Mouse (Mus musculus): ENCODE measurements around the gene Camta1.

Gene Camta1

DNA sequence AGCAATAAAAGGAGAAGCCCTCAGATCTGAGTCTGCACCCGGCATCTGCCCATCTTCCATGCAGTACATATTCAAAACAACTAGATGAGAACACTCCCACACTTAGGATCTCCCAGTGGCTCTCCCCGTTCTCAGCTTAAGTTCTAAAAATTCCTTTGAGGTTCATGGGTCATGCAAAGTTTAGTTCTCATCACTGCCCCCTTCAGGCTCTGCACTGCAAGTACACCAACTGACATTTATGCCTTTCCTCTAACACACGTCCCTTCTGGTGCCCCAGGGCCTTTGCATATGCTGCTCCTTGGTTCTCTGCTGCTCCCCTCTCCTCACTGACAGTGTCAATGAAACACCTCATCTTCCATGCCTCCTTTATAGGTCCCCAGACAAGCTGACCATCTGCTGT, 436.5 kb downstream of the Camta1 start:
- DNase-seq, result no peak

DNA sequence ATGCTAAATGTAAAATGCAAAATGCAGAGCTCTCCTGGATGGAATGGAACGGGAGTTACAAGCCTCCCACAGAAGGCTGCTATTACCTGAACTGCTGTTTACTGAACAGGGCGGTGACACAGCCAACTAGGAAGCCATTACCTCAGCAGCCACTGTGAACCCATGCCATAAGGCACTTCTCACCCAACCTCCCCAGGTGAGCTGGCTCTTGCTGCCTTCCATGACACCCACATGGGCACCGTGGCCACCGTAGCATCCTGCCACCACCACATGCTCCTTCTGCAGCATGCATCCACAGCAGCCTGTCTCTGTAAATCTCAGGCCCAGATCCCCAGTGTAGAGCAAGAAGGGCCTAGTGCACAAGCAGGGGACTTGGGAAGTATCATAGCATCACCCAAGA, 438.8 kb downstream of the Camta1 start:
- no peak for DNase-seq

DNA sequence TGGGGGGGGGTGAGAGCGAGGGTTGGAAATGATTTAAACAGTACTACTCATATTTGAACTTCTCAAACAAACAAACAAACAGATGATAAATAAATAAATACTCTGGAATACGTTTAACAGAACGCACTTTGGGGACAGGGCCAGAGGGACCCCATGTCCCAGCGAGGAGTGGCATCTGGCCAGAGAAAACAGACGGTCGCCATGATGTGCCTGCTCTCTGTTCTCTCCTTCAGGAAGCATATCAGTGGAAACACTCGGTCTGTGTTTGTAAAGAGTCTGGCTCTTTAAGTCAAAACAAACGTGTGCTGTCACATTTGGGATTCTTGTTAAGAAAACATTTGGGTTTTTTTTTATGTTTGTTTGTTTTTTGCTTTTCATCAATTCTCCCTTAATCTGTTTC, 439.3 kb downstream of the Camta1 start:
- DNase-seq, result no peak

DNA sequence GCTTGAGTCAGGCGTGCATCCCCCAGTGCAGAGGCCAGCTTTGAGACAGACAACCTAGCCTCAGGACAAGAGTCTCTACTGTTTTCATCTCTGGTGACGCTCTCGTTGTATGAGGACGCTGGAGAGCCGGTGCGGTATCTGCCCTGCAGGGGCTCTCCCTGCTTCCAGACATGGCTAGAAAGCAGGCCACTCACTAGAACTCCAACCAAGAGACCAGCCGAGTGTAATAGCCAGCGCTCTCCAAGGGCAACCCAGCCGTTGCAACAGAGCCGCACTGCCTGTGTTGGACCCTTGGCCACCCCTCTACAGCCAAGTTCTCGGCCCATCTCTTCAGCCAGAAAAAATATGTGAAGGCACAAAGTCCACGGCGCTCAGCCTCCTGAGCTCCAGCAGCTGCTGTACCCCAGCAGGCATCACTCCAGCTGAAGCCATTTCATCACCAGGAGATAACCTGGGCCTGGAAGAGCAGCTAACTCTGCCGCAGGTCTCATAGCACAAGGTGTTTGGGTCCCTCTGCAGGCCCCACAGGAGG, 443.3 kb downstream of the Camta1 start:
- DNase-seq, result no peak

DNA sequence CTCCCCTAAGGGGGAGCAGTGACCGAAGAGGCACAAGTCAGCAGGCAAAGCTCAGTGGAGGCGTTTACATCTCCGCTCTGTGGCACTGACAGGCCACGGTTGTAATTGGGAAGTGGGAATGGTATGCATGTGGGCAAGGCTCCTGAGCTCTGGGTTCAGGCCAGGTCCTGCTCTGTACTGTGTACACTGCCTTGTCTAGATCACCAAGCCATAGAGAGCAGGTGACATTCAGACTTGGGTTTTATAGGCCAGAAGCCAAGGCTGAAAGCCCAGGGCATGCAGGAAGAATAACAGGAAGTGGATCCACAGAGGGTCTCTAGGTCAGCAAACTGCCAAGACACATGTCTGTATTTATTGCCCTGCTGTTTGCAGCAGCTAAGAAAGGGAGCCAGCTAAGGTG, 445.9 kb downstream of the Camta1 start:
- DNase-seq, result no peak

DNA sequence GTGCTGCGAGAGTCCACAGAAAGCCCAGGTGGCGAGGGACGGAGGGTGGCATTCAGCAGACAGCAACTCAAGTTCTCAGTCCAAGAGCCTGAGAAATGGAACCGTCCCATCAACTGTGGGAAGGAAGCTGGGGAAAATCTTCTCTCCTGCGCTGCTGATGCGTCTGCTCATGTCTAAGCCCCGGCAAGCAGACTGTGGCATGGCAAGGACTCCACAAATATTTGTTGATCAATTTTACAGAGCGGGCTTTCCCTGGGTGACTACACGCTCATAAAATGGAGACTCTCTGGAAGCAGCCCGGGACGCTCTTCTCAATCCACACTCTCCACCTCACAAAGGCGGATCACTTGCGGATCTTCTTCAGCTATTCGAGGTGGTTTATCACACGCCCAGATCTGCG, 446.3 kb downstream of the Camta1 start:
- DNase-seq, result no peak

DNA sequence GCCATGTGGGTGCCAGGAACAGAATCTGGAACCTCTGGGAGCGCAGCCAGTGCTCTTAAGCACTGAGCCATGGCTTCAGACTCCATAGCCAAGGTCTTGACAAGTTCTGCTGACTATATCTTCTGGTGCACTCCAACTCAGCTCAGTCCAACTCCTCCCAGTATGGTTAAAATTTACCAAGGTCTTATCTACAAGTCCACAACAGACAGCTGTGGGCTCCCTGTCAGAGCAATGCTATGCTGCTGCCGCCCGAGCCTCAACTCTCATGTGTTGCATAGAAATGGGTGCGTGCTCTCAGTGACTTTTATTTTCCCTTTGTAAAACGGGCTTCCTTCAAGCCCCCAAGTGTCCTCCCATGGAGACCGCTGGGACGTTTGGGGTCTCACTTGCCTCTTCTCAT, 446.7 kb downstream of the Camta1 start:
- no peak for DNase-seq

DNA sequence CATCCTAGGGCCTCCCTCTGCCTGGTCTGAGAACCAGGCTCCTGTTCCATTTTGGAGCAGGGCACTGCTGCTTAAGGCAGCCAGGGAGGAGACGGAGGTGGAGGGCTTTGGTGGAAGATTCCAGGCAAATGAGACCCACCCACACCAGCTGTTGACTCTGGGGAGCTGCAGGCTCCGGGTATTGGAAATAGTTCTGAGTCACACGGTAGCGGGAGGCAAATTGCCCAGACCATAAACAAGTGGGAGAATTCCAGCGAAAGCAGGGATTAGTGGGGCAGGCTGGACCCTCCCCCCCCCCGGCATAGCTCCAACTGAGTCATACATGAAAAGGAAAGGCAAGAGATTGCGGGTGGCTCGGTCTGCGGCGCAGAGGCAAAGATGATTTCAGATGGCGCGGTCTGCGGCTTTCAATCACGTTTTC, 450.0 kb downstream of the Camta1 start:
- DNase-seq, result peak; percentile 39

DNA sequence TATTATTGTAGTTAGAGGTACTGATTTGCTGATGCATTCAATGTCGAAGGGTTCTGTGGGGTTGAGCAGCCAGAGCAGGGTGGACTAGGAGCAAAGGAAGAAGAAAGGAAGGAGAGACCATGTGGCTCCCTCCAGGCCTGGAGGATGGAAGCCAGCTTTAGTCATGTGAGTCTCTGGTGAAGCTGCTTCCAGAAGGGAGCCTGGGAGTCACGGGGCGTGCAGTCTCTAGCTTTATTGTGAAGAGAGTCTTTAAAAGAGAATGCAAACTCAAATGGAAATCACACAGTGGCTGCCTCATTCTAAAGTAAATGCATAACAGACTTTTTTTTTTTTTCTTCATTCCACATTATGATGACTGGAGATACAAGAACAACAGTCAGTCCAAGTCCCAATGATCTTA, 450.7 kb downstream of the Camta1 start:
- DNase-seq, result no peak

DNA sequence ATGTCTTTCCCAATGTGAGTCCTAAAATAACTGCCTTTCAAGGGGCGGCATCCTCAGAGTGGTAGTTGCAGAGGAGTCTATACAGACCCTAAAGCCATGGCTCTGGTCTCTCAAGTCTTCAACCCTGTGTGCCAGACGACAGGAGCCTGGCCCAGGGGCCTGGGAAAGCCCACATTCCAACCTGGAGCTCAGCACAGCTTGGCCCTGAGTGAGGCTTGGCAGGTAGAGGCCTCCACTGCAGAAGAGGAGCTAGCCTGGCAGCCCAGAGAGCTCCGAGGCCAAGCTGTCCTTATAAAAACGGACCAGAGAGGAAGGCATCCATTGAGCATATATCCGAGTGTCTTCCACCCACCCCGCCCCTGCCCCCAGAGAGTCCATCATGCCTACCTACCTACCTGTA, 452.4 kb downstream of the Camta1 start:
- no peak for DNase-seq

DNA sequence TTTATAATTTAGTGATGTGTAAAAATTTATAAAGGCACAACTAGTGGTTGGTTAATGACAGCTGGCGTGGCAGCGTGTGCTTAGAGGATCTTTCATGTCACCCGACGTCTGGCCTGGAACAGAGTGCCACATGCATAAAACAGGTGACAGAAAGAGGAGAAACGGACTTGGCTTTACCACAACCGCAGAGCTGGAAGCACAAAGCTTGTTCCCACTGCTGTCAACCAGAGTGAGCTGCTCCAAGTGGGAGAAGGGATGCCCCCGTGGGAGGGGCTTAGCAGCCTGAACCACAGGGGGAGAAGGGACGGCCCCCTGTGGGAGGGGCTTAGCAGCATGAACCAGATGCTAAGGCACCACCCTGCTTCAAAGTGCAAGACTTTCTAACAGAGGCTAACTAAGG, 452.9 kb downstream of the Camta1 start:
- DNase-seq, result peak; percentile 58

DNA sequence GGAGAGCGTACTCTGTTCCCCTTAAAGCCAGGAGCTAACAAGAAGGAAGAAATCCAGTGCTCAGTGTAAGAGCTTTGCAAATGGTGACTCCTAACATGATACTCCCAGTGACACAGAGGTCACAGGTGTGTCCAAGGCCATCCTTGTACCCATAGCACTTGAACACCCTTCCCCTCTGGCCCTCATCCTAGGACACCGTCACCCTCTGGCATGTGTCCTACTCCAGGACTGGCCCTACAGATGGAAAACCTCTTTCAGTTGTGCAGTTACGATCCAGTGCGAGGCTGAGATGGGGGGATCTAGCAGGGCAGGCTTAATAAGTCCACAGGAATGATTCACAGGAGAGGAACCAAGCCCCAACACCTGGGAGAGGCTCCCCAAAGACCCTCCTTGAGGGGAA, 453.4 kb downstream of the Camta1 start:
- DNase-seq, result no peak

DNA sequence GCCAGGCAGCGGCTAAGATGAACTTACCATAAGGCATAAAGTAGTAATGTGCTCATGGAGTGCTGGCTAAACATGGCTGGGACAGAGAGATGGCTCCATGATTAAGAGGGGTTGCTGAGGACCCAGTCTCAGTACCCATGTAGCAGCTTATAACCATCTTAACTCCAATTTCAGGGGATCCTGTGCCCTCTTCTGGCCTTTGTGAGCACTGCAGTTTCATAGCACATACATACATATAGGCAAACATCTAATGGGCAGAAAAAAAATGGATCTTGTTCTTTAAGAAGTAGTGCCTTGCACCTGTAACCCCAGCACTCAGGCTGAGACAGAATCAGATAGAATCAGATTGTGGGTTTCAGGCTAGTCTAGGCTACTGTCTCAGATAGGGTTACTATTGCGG, 454.5 kb downstream of the Camta1 start:
- no peak for DNase-seq

DNA sequence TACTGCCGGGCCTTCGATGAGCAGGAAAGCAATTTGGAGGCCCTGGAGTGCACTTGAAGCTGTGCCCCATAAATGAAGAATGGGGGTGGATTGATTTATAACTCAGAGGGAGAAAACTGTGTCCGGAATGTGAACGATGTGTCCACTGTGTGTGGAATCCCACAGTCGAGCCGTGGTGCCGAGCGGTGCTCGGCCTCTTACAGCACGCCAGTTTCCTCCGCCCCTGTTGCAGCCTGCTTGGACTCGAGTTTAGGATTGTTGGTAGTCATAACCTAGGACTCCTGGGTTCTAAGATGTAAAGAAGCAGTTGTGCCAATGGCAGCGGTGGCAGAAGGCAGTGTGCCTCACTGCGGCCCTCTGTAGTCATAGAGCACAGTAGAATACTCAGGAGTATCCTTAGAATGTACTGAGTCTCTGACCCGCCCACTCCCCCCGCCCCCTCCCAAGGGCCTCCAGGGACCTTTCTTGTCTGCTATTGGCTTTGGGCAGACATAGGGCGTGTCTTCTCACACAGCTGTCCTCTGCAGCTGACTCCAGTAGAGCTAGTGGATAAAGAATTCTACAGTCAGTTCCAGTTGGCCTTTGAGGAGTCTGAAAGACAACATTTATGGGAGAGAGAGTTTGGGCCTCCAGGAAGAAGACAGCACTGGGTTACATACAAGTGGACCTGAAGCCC, 457.0 kb downstream of the Camta1 start:
- DNase-seq, result no peak

DNA sequence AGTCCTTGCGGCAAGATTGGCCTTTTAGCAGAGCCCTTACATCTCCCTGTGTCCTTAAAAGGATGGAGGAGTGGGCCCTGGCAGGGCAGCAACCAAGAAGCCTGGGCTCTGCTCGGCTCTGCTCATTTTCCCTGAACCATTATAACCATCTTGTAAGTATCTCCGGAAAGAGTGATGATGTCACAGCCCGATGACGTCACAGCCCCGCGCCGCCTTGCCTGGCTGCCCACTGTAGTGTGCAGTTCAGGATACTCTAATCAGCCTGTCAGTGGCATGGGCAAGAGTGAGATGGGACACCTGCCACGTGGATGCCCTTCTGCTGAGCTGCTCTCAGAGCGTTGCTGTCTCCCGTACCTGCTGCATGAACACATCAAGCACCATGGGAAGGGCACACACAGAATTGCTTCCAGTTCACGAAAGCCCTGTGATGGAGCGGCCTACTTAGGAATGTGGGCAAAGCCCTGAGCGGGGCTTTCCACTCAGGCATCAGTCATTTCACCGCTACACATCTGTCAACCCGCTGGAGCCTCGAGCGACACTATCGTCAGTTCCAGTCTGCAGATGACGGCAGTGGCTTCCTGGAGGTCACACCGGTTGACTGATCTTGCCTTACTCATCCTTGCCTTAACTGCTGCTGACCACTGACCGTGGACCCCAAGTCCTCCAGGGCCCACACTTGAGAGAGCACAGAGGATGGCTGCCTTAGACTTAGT, 459.8 kb downstream of the Camta1 start:
- DNase-seq, result peak; percentile 45

DNA sequence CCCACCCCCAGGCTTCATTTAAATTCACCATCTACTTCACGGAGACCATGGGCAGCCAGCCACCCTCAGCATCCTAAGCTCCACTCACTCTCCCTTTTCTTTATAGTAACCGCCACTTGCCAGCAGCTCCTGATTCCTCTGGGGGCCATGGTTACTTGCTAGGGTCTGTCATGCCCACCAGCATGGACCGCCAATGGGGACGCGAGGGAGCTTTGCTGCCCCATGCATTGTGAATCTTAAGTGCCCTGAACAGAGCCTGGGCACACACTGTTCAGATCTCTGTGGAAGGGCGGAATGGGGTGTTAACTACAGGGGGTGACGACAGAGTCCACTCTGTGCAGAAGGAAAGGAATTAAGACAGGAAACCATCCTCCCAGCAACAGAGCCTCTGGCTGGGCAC, 465.1 kb downstream of the Camta1 start:
- no peak for DNase-seq

DNA sequence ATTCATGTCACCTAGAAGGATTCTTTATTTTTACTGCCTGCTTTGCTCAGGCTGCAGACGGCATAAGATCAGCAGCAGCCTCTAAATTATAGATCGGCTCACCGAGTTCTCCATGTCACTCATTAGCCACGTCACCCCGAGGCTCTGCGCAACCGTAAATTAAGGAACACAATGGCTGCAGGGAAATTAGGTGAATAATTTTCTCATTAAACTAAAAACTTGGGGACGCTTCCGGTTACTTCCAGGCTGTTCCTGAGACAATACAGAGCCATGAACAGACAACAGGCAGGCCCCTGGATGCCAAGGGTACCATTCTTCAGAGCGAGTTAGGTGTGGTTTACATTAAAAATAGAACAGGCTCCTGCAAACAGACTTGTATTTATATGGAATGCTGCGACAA, 472.3 kb downstream of the Camta1 start:
- DNase-seq, result peak; percentile 76

DNA sequence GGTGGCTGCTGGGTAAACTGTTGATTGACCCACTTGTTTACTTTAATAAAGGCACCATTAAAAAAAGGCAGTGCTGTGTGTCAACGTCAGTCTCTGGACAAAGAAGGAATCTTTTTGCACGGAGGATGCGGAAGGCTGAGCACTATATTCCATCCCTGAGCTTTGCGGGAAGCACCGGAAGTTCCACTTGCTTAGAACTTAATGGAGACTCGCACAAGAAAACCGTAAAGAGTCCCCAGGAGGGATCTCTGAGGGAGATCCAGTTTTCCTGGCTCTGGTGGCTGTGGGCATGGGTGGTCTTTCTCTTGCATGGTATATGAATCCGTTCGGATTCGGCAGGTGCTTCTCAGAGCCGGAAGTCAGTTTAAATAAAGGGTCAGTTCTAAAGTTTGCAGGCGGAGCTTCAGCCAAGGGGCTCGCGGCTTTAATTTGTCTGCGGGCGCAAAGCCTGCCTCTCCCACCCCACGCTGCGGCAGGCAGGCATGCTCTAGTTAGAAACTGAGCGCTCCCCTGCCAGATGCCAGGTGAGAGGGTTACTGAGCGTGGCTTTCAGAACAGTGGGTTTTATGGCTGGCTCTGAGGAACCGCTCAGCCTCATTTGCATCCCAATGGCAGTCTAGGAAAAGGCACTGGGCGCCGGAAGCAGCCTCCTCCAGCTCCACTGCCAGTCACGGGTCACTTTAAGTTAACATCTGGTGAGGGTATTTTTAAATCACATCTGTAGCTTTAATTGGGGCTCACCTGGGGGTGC, 474.8 kb downstream of the Camta1 start:
- DNase-seq, result peak; percentile 55

DNA sequence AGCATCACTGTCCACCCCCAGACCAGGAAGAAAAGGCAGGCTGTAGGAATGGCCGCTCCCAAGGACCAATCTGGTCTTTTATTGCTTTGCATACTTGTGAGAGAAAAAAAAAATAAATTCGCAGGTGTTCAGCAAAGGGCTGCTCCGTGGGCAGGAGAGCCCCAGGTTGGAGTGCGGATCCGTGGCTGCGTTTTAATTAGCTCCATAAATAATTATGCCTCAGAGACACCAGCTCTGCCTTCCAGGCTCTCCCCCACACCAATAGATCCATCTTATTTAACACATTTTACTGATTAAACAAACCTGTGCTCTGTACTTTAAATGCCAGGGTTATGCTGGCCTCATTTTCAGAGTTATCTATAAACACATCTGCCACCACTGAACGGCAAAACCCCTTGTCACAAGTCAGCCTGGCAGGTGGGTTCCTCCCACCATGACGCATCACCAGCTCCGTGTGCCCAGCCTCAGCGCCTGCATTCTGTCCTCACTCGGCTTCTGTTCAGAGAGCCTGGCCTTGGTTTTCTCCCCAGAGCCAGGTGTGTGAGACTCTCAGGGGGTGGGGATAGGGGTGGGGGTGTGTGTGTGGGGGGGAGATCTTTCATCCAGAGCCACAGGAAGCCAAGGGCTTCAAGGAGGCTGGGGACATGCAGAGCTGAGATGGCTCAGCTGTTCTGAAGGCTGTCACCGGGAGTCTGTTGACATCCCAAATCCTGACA, 475.5 kb downstream of the Camta1 start:
- DNase-seq, result peak; percentile 53

DNA sequence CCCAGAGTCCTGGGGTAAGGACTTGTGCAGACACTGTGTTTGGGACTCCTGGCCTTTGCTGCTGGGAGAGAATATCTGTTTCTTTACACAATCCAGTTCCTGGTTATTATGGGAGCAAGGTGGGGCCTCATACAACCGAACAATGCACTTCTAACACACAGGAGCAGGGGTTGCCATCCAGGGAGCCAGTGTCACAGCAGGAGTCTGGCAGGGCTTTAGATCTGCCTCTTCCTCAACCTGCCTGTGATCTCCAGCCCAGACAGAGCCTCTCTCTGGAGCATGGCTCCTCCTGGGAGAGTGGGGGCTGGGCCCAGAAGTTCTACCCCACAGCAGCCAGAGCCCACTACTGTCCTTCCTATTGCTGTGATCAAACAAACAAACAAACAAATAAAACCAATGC, 483.9 kb downstream of the Camta1 start:
- DNase-seq, result no peak

DNA sequence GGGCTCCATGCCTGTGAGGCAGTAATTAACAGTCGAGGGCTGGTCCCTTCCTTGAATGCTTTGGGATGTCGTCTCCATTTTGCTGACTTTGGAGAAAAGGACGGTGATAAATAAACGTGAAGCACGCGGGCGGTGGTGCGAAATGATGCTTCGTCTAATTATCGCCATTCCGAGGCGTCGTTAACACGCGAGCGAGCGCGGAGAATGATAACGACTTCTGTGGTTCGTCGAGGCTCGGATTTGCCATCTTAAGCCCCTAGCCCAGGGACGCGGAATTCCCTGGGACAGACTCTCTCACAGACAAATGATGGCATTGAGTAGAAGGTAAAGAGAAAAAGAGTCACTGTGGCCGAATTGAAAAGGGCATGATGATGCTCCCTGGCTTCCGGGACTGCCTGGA, 485.4 kb downstream of the Camta1 start:
- peak; percentile 50 for DNase-seq

DNA sequence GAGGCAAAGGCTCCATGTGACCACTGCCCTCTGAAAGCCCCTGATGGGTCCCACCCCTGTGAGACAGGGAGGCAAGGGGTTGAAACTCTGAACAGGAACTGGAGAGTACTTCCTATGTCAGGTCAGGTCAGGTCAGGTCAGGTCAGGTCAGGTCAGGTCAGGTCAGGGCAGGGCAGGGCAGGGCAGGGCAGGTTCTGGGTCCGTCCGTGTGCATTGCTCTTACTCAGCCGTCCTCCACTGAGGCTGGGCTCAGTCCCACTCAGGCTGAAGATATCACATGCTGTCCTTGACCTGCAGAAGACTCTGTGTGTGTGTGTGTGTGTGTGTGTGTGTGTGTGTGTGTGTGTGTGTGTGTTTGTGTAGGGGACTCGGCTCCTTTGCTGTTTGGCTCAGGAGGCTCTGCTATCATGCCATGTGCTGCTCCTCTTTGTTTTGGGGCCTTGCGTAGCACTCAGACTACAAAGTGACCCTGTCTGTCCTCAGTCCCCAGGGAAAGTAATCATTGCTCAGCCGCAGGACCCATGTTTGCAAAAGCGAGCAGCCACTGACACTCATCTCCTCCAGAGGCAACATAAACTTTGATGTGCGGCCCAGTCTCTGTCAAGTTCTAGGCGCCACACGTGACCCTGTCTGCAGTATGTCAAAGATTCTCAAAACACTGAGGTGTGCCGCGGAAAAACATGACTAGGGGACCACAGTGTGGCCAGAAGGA, 488.7 kb downstream of the Camta1 start:
- DNase-seq, result no peak

Measured in retina, postnatal 1 day (tissue).